Mouse (Mus musculus) stomach, postnatal 0 days (tissue): ENCODE measurements around the gene Nr2c2ap. TPM values are rescaled to one million over a fixed set of nuclear protein-coding genes. Genes with fewer than 3 reads are reported as not detected.

Experiments
- ATAC-seq: fragments of 200-750 bp; cut with Nextera tagmentation; 2 replicates; pipeline ENCODE4 v1.8.0; 2017; ENCODE audit not compliant: low FRiP score, low TSS enrichment
- DNase-seq: peaks from one replicate; pipeline ENCODE4 v3.0.0-alpha.2; 2016; ENCODE audit warnings: low spot score
- H3K27ac ChIP-seq: fragments of 300-500 bp; sonication (generic); replicated peaks from 2 replicates; pipeline ENCODE4 v1.5.1; 2014; ENCODE audit warnings: mild to moderate bottlenecking, control low read depth
- H3K27me3 ChIP-seq: fragments of 300-500 bp; sonication (generic); 2 replicates; pipeline ENCODE4 v1.6.1; 2014; ENCODE audit warnings: low read length; ENCODE audit not compliant: control insufficient read depth, insufficient read depth
- H3K36me3 ChIP-seq: fragments of 300-500 bp; sonication (generic); 2 replicates; pipeline ENCODE4 v1.6.1; 2014; ENCODE audit warnings: low read length, mixed read lengths; ENCODE audit not compliant: control insufficient read depth, insufficient read depth
- H3K4me1 ChIP-seq: fragments of 300-500 bp; sonication (generic); replicated peaks from 2 replicates; pipeline ENCODE4 v1.6.1; 2014; ENCODE audit warnings: antibody characterized with exemption; ENCODE audit not compliant: control insufficient read depth, insufficient read depth
- H3K4me2 ChIP-seq: fragments of 300-500 bp; sonication (generic); replicated peaks from 2 replicates; pipeline ENCODE4 v1.6.1; 2014; ENCODE audit warnings: low read depth, mild to moderate bottlenecking, control low read depth, moderate library complexity
- H3K4me3 ChIP-seq: fragments of 300-500 bp; sonication (generic); 2 replicates; pipeline ENCODE4 v1.5.1; 2014; ENCODE audit warnings: low read depth, low read length, control low read depth
- H3K9ac ChIP-seq: fragments of 300-500 bp; sonication (generic); 2 replicates; pipeline ENCODE4 v1.6.1; 2014; ENCODE audit warnings: mild to moderate bottlenecking, low read length, control low read depth, mixed read lengths
- H3K9me3 ChIP-seq: fragments of 300-500 bp; sonication (generic); 2 replicates; pipeline ENCODE4 v1.6.1; 2016; ENCODE audit warnings: low read length; ENCODE audit not compliant: control insufficient read depth
- CTCF ChIP-seq: IDR thresholded peaks from 2 replicates; pipeline ENCODE4 v1.5.1; 2016; ENCODE audit warnings: antibody characterized with exemption, low read depth, mild to moderate bottlenecking, moderate library complexity
- EP300 ChIP-seq: optimal IDR thresholded peaks from 2 replicates; pipeline ENCODE3; 2016; ENCODE audit warnings: antibody characterized with exemption
- WGBS: fragments of 180-500 bp; shearing (Covaris S2); extraction: QIAGEN DNeasy Blood & Tissue Kit; methylation state at CpG from one replicate; pipeline ENCODE4 v1.1.7; 2014; 5-methylcytosine and 5-hydroxymethylcytosine counted together
- polyA plus RNA-seq: library from polyadenylated mRNA; unstranded; fragments of >200 nt; fragmentation: Nextera tagmentation; extraction: Ambion mirVana; gene quantifications from 2 replicates; pipeline ENCODE4 v1.2.1, GENCODE M21; 2015

Nr2c2ap gene
- polyA plus RNA-seq, 1 experiment from 2014 or later: 33.6 TPM

GRCm38 (mm10) chr8:70163316-70163715 lies 32.2 kb downstream of the Nr2c2ap start:
- Histone ChIP-seq H3K4me2 (no peak overlapping the region), H3K27ac (no peak overlapping the region), H3K36me3 (no peaks in the 10 kb centered on the region), H3K4me3 (no peak overlapping the region), H3K27me3 (no peaks in the 10 kb centered on the region; the same call in 1 of the 2 replicates), H3K9me3 (no peaks in the 10 kb centered on the region), H3K4me1 (no peaks in the 10 kb centered on the region), H3K9ac (no peak overlapping the region)
- TF ChIP-seq EP300 (no peak), CTCF (no peak)
- ATAC-seq (no peak), DNase-seq (no peak)
- WGBS: 59% methylated on average over 3 of the region's 3 CpGs

DNA sequence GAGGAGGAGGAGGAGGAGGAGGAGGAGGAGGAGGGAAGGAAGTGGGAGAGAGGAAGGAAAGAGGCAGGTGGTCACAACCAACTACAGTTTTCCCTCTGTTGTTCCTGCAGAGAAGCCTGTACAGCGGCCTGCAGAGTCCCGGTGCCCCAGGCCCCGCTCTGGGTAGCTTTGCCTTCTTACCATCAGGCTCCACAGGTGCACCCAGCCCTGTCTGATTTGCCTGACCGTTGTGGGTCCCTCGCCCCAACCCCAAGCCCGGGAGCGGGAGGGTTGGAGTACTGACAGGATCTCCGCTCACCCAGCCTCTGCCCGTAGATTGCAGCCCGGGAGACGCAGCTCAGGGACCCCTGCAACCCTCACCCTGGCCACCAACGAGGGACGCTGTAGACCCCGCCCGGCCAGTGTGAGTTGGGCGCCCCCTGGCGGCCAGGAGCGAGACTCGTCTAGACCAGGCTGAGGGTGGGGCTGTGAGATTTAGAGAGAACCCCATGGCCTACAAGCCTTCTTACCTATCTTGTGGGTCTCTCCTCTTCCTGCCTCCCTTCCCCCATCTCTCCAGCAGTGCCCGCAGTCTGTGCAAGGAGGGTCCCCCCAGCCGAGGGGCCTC lies 35.5 kb downstream of the Nr2c2ap start:
- H3K27me3 ChIP-seq: no peaks in the 10 kb centered on the region; the same call in 1 of the 2 replicates
- ATAC-seq (peak; percentile 82), DNase-seq (peak; percentile 75)
- H3K9ac ChIP-seq: peak overlapping the region; percentile 23; the same call in 1 of the 2 replicates
- H3K4me2 ChIP-seq: peak overlapping the region; percentile 53
- no peaks in the 10 kb centered on the region for H3K4me1 ChIP-seq
- TF ChIP-seq EP300 (no peak), CTCF (peak; percentile 97)
- 2% methylated on average over 21 of the region's 21 CpGs for WGBS
- H3K4me3 ChIP-seq: peak overlapping the region; percentile 13
- no peaks in the 10 kb centered on the region for H3K9me3 ChIP-seq
- H3K27ac ChIP-seq: no peak overlapping the region
- H3K36me3 ChIP-seq: no peaks in the 10 kb centered on the region

DNA sequence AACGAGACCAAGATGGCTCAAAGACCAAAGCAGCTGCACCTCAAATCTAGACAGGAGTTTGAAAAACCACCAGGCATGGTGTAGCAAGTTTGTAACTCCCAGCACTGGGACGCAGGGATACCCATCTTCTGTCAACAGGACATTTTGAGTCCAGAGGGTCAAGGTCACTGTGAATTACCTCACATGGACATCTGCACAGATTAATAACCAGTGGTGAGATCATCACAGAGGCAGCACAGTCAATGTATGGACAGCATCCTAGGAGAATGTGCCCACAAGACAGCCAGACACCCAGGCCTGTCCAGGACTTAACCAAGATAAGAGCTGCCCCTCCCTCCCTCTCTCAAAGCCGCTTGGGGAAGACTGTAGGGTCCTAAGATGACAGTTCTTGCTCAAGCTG lies 39.0 kb downstream of the Nr2c2ap start:
- Histone ChIP-seq H3K27me3 (no peaks in the 10 kb centered on the region; the same call in 1 of the 2 replicates), H3K9me3 (no peaks in the 10 kb centered on the region), H3K4me1 (no peaks in the 10 kb centered on the region), H3K36me3 (no peaks in the 10 kb centered on the region), H3K4me3 (no peak overlapping the region), H3K9ac (no peak overlapping the region), H3K4me2 (no peak overlapping the region), H3K27ac (no peak overlapping the region)
- WGBS: 74% methylated on average over 3 of the region's 3 CpGs
- ATAC-seq: no peak
- TF ChIP-seq CTCF (no peak), EP300 (no peak)
- no peak for DNase-seq

DNA sequence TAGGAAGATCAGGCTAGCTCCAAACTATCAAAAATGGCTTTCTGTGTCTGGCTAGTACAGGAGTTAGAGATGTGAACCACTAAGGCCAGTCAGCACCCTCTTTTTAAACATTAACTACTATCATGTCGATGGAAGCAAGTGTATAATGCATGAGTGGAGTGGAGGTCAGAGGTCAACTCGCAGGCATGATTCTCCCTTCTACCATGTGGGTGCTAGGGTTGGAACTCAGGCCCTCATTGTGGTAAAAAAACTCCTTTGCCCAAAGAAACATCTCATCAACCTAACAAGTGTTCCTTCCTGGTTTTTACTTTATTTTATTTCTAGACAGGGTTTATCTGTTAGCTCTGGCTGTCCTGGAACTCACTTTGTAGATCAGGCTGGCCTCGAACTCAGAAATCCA lies 39.6 kb downstream of the Nr2c2ap start:
- Histone ChIP-seq H3K27ac (no peak overlapping the region), H3K27me3 (no peaks in the 10 kb centered on the region; the same call in 1 of the 2 replicates), H3K9me3 (no peaks in the 10 kb centered on the region), H3K9ac (no peak overlapping the region), H3K36me3 (no peaks in the 10 kb centered on the region), H3K4me1 (no peaks in the 10 kb centered on the region), H3K4me2 (no peak overlapping the region), H3K4me3 (no peak overlapping the region)
- no peak for DNase-seq
- WGBS: 77% methylated on average over 3 of the region's 3 CpGs
- TF ChIP-seq CTCF: no peak
- no peak for TF ChIP-seq EP300
- no peak for ATAC-seq

DNA sequence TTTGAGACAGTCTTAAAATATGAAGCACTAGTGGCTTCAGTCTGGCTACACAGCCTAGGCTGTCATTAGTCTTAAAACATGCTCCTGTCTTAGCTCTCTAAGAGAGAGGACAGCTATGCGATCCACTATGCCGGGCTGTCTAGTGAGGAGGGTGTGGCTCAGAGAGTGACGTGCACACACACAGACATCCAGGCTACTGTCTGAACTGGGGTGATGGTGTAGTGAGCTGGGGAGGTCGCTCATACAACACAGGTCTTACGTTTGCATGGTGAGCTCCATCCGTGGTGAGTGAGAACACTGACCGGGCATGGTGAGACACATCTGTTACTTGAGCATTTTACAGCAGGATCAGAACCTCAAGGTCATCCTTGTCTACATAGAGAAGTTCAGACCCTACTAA lies 40.1 kb downstream of the Nr2c2ap start:
- Histone ChIP-seq H3K36me3 (no peaks in the 10 kb centered on the region), H3K4me2 (no peak overlapping the region), H3K9ac (no peak overlapping the region), H3K9me3 (no peaks in the 10 kb centered on the region), H3K4me1 (no peaks in the 10 kb centered on the region), H3K27me3 (no peaks in the 10 kb centered on the region), H3K27ac (no peak overlapping the region), H3K4me3 (no peak overlapping the region)
- DNase-seq (no peak), ATAC-seq (no peak)
- TF ChIP-seq EP300 (no peak), CTCF (no peak)
- 79% methylated on average over 7 of the region's 7 CpGs for WGBS

DNA sequence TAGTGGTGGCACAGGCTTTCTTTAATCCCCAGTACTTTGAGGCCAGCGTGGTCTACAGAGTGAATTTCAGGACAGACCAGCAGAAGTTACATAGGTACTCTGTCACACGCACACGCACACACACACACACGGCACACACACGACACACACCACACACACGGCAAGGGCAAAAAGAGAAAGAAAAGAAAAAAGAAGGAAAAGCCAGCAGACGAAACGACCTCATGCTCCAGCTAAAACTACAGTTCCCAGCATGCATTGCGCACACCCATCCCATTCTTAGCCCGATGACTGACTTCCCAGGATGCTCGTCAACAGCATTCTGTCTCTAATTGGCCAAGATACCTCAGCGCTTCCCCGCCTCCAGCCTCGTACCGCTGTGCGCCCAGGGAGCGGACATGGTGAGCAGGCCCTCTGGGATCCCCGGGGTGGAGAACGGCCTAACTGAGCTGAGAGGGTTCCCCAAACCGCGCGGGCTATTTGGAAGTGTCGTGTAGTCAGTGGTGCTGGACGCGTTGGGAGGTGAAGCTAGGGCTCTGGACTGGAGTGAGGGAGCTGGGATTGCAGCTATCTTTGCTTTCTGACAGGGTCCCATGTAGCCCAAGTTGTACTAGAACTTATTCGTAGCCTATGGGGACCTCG lies 41.0 kb downstream of the Nr2c2ap start, which contains the start of gene Tmem161a:
TSS of gene Tmem161a (plus strand) at position 314 of the 639 bp plus-strand sequence.
- H3K4me3 ChIP-seq: peak within 1 kb of the TSS; percentile 66
- 2% methylated on average over 27 of the region's 27 CpGs for WGBS
- DNase-seq (peak; percentile 92), ATAC-seq (peak; percentile 96)
- H3K36me3 ChIP-seq: 0 out of 2 replicates have a peak, but pooled peaks cover under 1% of the 10 kb centered on the region
- H3K4me1 ChIP-seq: no peaks in the 10 kb centered on the region
- H3K4me2 ChIP-seq: peak within 1 kb of the TSS; percentile 69
- peak within 1 kb of the TSS; percentile 67; the same call in 1 of the 2 replicates for H3K27ac ChIP-seq
- H3K9me3 ChIP-seq: no peaks in the 10 kb centered on the region
- no peaks in the 10 kb centered on the region for H3K27me3 ChIP-seq
- peak within 1 kb of the TSS; percentile 71 for H3K9ac ChIP-seq
- TF ChIP-seq EP300: no peak
- no peak for TF ChIP-seq CTCF
